Mouse (Mus musculus): ENCODE measurements around the gene Tmem135. TPM values are rescaled to one million over a fixed set of nuclear protein-coding genes. Genes with fewer than 3 reads are reported as not detected.

Tmem135 gene
- polyA plus RNA-seq, 1 experiment from 2014 or later = 57.9 TPM

GRCm38 (mm10) chr7:89157356-89157755 is 246.7 kb downstream of the Tmem135 start:
- Histone ChIP-seq H3K36me3 (ENCODE audit: control insufficient read depth, insufficient read depth) (peaks cover 20% of the 10 kb centered on the region), H3K9ac (ENCODE audit: low read depth, low read length) (no peak overlapping the region), H3K4me3 (ENCODE audit: low read depth, low read length) (no peak overlapping the region), H3K27ac (ENCODE audit: low read depth, low read length) (peak overlapping the region; percentile 58; the same call in 1 of the 2 replicates), H3K27me3 (replicated peaks; ENCODE audit: control insufficient read depth, insufficient read depth, low read length) (no peaks in the 10 kb centered on the region), H3K4me2 (replicated peaks; ENCODE audit: low read depth) (no peak overlapping the region), H3K4me1 (replicated peaks; ENCODE audit: control insufficient read depth, insufficient read depth, low read length) (no peaks in the 10 kb centered on the region), H3K9me3 (ENCODE audit: control insufficient read depth) (no peaks in the 10 kb centered on the region)
- WGBS = 65% methylated on average over 8 of the region's 8 CpGs
- peak; percentile 94 for ATAC-seq
- no peak for TF ChIP-seq CTCF (IDR thresholded peaks at IDR 0.05; ENCODE audit: low read depth)

- no peak overlapping the region for H3K4me2 ChIP-seq (replicated peaks; ENCODE audit: low read depth)
- no peaks in the 10 kb centered on the region for H3K27me3 ChIP-seq (replicated peaks; ENCODE audit: control insufficient read depth, insufficient read depth, low read length)
- no peaks in the 10 kb centered on the region for H3K9me3 ChIP-seq (ENCODE audit: control insufficient read depth)
- no peak overlapping the region for H3K27ac ChIP-seq (ENCODE audit: low read depth, low read length)
- peaks cover 23% of the 10 kb centered on the region for H3K36me3 ChIP-seq (ENCODE audit: control insufficient read depth, insufficient read depth)
- H3K4me1 ChIP-seq (replicated peaks; ENCODE audit: control insufficient read depth, insufficient read depth, low read length) = no peaks in the 10 kb centered on the region
- H3K4me3 ChIP-seq (ENCODE audit: low read depth, low read length) = no peak overlapping the region
- H3K9ac ChIP-seq (ENCODE audit: low read depth, low read length) = no peak overlapping the region
- ATAC-seq = no peak
- WGBS = 74% methylated on average over 4 of the region's 4 CpGs
- no peak for TF ChIP-seq CTCF (IDR thresholded peaks at IDR 0.05; ENCODE audit: low read depth)
Observed at GRCm38 (mm10) chr7:89156629-89157028, 247.4 kb downstream of the Tmem135 start.

DNA sequence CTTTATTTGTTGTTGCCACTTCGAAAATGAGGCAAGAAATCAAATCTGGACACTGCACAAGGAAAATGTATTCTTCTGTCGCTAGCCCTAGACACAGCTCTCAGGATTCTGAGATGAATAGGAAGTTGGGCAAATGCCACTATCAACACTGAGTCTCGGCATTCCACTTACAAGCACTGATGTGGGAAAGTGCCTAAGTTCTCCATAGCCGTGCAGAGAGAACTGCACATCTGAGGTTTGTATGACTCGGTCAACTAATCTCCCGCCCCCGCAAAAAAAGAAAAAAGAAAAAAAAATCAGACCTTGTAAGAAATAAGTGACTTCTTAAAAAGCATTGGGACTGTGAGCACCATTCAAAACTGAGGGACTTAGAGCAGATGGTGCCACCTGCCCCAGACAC is 248.3 kb downstream of the Tmem135 start:
- Histone ChIP-seq H3K4me1 (replicated peaks; ENCODE audit: control insufficient read depth, insufficient read depth, low read length) (no peaks in the 10 kb centered on the region), H3K4me3 (ENCODE audit: low read depth, low read length) (no peak overlapping the region), H3K27me3 (replicated peaks; ENCODE audit: control insufficient read depth, insufficient read depth, low read length) (no peaks in the 10 kb centered on the region), H3K9ac (ENCODE audit: low read depth, low read length) (no peak overlapping the region), H3K9me3 (ENCODE audit: control insufficient read depth) (no peaks in the 10 kb centered on the region), H3K4me2 (replicated peaks; ENCODE audit: low read depth) (no peak overlapping the region), H3K27ac (ENCODE audit: low read depth, low read length) (no peak overlapping the region), H3K36me3 (ENCODE audit: control insufficient read depth, insufficient read depth) (peaks cover 29% of the 10 kb centered on the region)
- no peak for ATAC-seq
- TF ChIP-seq CTCF (IDR thresholded peaks at IDR 0.05; ENCODE audit: low read depth) = no peak
- 74% methylated on average over 7 of the region's 7 CpGs for WGBS

DNA sequence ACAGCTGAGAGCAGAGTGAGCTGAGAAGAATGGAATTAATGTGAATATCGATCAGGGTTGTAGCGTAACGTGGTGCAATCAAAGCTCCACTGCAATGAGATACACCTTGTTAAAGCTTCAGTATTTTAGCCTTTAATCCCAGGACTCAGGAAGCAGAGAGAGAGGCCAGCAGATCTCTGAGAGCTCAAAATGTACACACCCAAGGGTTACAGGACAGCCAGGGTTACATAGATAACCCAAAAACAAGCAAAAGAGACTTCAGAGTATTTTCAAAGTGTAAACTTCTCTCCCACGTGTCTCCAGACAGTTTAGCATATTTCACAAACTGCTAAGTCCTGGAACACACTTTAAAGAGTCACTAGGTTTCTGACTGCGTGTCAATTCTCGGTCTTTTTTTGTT is 248.8 kb downstream of the Tmem135 start:
- no peak overlapping the region for H3K4me2 ChIP-seq (replicated peaks; ENCODE audit: low read depth)
- no peak for TF ChIP-seq CTCF (IDR thresholded peaks at IDR 0.05; ENCODE audit: low read depth)
- no peak overlapping the region for H3K4me3 ChIP-seq (ENCODE audit: low read depth, low read length)
- 67% methylated on average over 6 of the region's 6 CpGs for WGBS
- H3K27me3 ChIP-seq (replicated peaks; ENCODE audit: control insufficient read depth, insufficient read depth, low read length) = no peaks in the 10 kb centered on the region
- H3K4me1 ChIP-seq (replicated peaks; ENCODE audit: control insufficient read depth, insufficient read depth, low read length) = no peaks in the 10 kb centered on the region
- H3K36me3 ChIP-seq (ENCODE audit: control insufficient read depth, insufficient read depth) = peaks cover 29% of the 10 kb centered on the region
- H3K9me3 ChIP-seq (ENCODE audit: control insufficient read depth) = no peaks in the 10 kb centered on the region
- H3K27ac ChIP-seq (ENCODE audit: low read depth, low read length) = no peak overlapping the region
- H3K9ac ChIP-seq (ENCODE audit: low read depth, low read length) = no peak overlapping the region
- no peak for ATAC-seq

DNA sequence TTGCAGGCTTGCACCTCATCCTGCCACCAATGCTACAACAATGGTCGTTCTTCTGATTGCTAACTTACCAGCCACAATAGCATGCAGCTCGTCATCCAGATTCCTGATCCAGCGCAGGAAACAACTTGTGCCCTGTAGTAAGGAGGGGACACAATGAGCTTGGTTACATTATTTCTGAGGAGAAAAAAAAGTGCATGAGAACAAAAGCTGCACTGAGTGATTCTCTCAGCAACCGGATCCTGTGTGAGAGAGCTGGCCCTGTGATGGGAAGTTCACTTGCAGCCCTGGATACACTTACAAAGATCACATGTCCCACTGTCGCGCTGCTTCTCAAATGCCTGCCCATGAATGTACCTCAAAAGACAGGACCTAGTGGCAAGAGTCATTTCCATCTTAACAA is 252.7 kb downstream of the Tmem135 start:
- no peak for ATAC-seq
- no peak overlapping the region for H3K4me3 ChIP-seq (ENCODE audit: low read depth, low read length)

DNA sequence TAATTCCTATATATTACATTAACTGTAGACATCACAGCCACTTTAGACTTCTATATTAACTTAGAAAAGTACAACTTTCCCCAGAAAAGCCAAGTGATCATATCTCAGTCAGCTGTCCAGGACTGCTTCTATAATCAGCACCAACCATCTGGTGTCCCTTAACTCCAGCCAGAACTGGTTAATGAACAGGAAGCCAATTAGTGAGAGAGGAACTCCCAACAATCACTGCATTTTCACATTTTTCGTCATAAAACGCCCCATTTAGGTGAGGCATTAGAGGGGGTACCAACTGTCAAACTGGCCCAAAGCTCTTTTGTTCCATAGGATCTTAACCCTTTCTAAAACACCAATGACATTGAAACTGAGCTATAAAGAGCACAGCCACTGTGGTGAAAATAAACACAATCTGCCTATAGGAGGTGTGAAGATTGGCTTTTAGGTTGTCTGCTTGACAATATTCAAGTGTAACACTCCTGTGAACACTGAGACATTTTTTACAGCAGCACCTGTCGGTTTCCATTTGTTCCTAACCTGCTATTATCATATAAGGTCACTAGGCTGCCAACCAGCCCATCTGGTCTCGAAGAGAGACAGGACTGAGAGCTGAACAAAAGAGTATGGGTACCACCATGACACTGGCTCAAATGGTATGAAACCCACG is 263.3 kb downstream of the Tmem135 start:
- no peak overlapping the region for H3K27ac ChIP-seq (ENCODE audit: low read depth, low read length)
- no peaks in the 10 kb centered on the region for H3K9me3 ChIP-seq (ENCODE audit: control insufficient read depth)
- no peak overlapping the region for H3K4me2 ChIP-seq (replicated peaks; ENCODE audit: low read depth)
- no peak overlapping the region for H3K4me3 ChIP-seq (ENCODE audit: low read depth, low read length)
- ATAC-seq = no peak
- H3K4me1 ChIP-seq (replicated peaks; ENCODE audit: control insufficient read depth, insufficient read depth, low read length) = no peaks in the 10 kb centered on the region
- WGBS = 89% methylated on average over 5 of the region's 5 CpGs
- TF ChIP-seq CTCF (IDR thresholded peaks at IDR 0.05; ENCODE audit: low read depth) = no peak
- no peak overlapping the region for H3K9ac ChIP-seq (ENCODE audit: low read depth, low read length)
- H3K36me3 ChIP-seq (ENCODE audit: control insufficient read depth, insufficient read depth) = peaks cover 30% of the 10 kb centered on the region
- H3K27me3 ChIP-seq (replicated peaks; ENCODE audit: control insufficient read depth, insufficient read depth, low read length) = no peaks in the 10 kb centered on the region

More for the DNA sequence above, 252.7 kb downstream of the Tmem135 start:
- Histone ChIP-seq H3K4me1 (replicated peaks; ENCODE audit: control insufficient read depth, insufficient read depth, low read length) (no peaks in the 10 kb centered on the region), H3K9ac (ENCODE audit: low read depth, low read length) (no peak overlapping the region), H3K9me3 (ENCODE audit: control insufficient read depth) (no peaks in the 10 kb centered on the region), H3K27ac (ENCODE audit: low read depth, low read length) (no peak overlapping the region), H3K4me2 (replicated peaks; ENCODE audit: low read depth) (no peak overlapping the region), H3K36me3 (ENCODE audit: control insufficient read depth, insufficient read depth) (peaks cover 21% of the 10 kb centered on the region), H3K27me3 (replicated peaks; ENCODE audit: control insufficient read depth, insufficient read depth, low read length) (no peaks in the 10 kb centered on the region)
- no peak for TF ChIP-seq CTCF (IDR thresholded peaks at IDR 0.05; ENCODE audit: low read depth)
- WGBS = 83% methylated on average over 6 of the region's 6 CpGs

Data from intestine, postnatal 0 days (tissue).